Mouse (Mus musculus) liver (tissue): Measurements from ENCODE around the gene Sult5a1.

ENCODE experiments used
- DNase-seq: peaks from one replicate; pipeline ENCODE4 v3.0.0-alpha.2; 2020; ENCODE audit warnings: mixed read lengths

Sult5a1 gene

GRCm38 (mm10) chr8:123100288-123100687 is 57.8 kb downstream of the Sult5a1 start:
- DNase-seq: no peak

- DNase-seq: no peak
Observed at GRCm38 (mm10) chr8:123097786-123098584, 60.1 kb downstream of the Sult5a1 start.

- no peak for DNase-seq
Observed at GRCm38 (mm10) chr8:123097216-123097615, 60.9 kb downstream of the Sult5a1 start.
